Mouse (Mus musculus) cortical plate, adult 2 months (tissue): ENCODE results near the gene Tfap2a. TPM values are rescaled to one million over a fixed set of nuclear protein-coding genes. Genes with fewer than 3 reads are reported as not detected.

Experiments
- H3K27ac ChIP-seq: fragments of 200-500 bp; 2 replicates; pipeline ENCODE4 v1.5.1; 2012; ENCODE audit warnings: low read length, control low read depth, inconsistent platforms; ENCODE audit not compliant: insufficient read depth
- H3K4me1 ChIP-seq: fragments of 200-500 bp; 2 replicates; pipeline ENCODE4 v1.6.1; 2011; ENCODE audit warnings: low read length; ENCODE audit not compliant: control insufficient read depth, insufficient read depth
- H3K4me3 ChIP-seq: fragments of 200-500 bp; 2 replicates; pipeline ENCODE4 v1.5.1; 2011; ENCODE audit warnings: mild to moderate bottlenecking, low read length, control low read depth; ENCODE audit not compliant: insufficient read depth
- CTCF ChIP-seq: fragments of 200-500 bp; IDR thresholded peaks from 2 replicates; pipeline ENCODE4 v1.5.1; 2011; ENCODE audit warnings: mild to moderate bottlenecking, control low read depth, low read length; ENCODE audit not compliant: insufficient read depth; ENCODE audit errors: extremely low read depth
- POLR2A ChIP-seq: fragments of 200-500 bp; IDR thresholded peaks from 2 replicates; pipeline ENCODE4 v1.6.1; 2011; ENCODE audit warnings: mild to moderate bottlenecking, low read length, control low read depth; ENCODE audit not compliant: insufficient read depth; ENCODE audit errors: extremely low read depth
- polyA plus RNA-seq: library from polyadenylated mRNA; depleted of rRNA; stranded (reverse); fragments of >200 nt; gene quantifications from 2 replicates; pipeline ENCODE4 v1.2.3, GENCODE M21; 2012; rRNA removed

The Tfap2a gene
- polyA plus RNA-seq, 1 experiment, result 0.23 TPM

GRCm38 (mm10) chr13:40705821-40706425 lies 32.3 kb downstream of the Tfap2a start:
- Histone ChIP-seq H3K27ac (no peak overlapping the region), H3K4me1 (no peaks in the 10 kb centered on the region), H3K4me3 (no peak overlapping the region)
- no peak for TF ChIP-seq POLR2A

DNA sequence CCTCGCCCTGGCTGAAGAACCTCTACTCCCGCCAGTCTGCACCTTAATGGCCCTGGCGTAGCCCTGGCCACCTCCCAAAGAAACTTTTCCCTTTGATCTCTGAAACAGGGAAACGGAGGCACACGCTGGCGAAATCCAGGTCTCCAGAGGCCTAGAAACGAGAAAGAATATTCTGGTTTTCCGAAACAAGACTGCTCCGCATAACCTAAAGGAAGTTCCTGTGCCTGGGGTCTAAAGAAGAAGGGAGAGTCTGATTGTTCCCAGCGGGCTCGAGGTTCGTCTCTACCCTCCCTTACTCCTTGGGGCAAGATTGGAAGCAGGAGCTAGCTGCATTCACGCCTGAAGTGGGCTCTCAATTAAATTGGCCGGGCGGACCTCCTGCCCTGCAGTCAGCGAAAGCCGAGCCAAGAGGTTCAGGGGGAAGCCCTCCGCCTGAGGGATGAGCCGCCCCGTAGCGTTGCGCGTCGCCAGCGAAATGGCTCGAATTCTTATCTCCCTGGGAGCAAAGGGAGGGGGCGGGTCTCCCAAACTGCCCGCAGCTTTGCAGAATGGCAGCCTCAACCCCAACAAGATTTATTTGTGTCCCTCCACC lies 33.2 kb downstream of the Tfap2a start:
- Histone ChIP-seq H3K27ac (no peak overlapping the region), H3K4me3 (no peak overlapping the region), H3K4me1 (no peaks in the 10 kb centered on the region)
- no peak for TF ChIP-seq POLR2A
- TF ChIP-seq CTCF, result no peak

DNA sequence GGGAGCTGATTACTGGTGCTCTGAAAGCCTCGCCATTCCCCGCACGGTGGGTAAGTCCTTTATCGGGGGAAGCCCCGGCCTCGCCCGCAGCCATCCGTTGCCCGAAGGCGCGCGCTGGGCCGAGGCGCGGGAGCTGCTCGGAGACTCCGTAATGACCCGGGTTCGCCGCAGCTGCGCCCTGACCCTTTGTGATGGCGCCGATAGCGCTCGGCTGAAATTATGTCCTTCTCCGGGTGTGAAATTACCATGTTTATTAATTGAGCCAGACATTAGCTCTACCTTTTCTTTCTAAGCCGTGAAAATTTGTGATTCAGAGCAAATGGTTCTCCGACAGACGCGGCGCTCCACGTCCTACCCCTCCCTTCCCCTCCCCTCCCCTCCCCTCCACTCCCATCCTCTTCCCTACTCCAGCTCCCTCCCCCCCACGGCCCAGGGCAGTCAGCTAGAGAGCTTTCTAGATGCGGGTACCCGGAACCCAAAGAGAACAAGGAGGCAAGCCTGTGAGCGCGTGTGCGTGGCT lies 34.1 kb downstream of the Tfap2a start:
- H3K4me1 ChIP-seq, result no peaks in the 10 kb centered on the region
- TF ChIP-seq CTCF, result no peak
- no peak for TF ChIP-seq POLR2A
- H3K27ac ChIP-seq, result no peak overlapping the region
- no peak overlapping the region for H3K4me3 ChIP-seq

DNA sequence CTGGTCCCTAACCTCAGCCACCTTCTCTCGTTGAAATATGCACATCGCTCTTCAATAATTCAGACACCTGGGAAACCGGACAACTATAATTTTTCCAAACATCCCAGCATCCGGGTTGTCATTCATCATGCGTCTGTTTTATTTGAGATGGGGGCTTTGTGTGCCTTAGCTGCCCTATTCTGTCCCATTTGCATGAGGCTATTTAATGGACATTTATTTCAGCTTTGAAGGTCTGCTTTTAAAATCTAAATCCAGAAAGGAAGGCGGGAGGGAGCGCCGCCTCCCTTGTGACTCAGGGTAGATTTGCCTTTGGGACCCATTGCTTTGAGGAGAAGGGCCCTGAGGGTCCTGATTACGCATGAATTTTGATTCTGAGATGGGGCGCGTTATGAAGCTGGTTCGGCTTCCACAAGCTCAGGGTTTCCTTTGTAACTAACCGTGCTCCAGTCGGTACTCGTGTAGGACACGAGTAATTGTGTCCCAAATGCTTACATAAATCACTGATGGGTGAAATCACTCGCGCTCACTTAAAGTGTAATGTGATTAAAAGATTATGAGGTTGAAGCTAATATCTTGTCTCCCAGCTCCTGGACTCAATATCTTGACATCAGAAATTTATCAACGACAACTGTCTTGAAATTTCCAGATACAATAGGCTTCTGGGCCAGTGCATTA lies 34.9 kb downstream of the Tfap2a start:
- TF ChIP-seq POLR2A (no peak), CTCF (no peak)

DNA sequence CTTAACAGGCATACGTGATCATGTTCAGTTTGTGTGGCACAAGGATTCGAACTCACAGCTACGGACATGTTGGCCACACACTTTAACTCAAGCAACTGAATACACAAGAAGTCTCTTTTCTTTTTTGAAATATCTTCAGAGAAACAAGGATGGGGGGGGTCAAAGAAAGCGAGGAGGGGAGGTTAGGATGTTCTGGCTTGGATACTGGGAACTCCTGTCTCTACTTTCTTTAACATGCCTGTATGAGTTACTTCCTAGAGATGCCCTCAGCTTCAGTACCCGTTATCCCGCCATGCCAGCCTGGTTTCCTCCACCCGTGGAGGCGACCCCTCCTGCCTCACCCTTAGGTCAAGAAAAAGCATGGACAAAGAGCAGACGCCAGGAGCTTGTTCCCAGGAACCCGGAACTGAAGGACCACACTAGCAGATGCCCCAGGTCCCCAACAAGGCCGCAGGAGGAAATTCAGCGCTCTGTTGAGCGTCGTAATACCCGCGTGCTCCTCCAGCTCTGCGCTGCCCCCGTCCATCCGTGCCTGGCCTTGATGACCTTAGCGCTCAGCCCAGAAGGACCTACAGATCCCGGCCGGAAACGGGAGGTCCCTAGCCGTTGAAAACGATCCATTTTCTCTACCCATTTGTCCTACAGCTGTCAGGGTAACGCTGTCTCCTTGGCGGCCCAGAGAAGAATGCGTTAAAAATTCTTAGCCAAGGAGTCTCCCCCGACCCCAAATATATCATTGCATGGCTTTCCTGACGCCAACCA lies 35.6 kb downstream of the Tfap2a start:
- no peak for TF ChIP-seq CTCF
- no peak for TF ChIP-seq POLR2A
- Histone ChIP-seq H3K4me1 (no peaks in the 10 kb centered on the region), H3K27ac (no peak overlapping the region), H3K4me3 (no peak overlapping the region)

More for the DNA sequence above, 34.9 kb downstream of the Tfap2a start:
- Histone ChIP-seq H3K27ac (no peak overlapping the region), H3K4me1 (no peaks in the 10 kb centered on the region), H3K4me3 (no peak overlapping the region)

DNA sequence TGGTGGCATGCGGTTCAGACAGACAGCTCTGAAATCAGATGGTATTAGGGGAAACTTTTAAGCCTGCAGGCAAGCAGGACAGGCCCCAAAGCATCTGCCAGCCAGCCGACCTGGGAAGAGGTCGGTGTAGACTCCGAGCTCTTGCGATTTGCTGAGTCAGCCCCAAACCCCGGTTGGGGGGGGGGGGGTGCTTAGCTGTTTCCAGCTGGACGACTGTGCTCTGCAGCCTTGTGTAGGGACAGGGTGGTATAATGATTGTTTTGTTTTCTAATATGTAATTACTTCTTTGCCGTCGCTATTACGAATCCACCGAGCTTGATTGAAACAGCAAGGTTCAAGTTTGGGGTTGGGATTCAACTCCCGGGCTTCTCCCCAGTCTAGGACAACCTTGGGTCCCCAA lies 36.5 kb downstream of the Tfap2a start:
- Histone ChIP-seq H3K27ac (no peak overlapping the region), H3K4me3 (no peak overlapping the region), H3K4me1 (no peaks in the 10 kb centered on the region)
- no peak for TF ChIP-seq POLR2A
- no peak for TF ChIP-seq CTCF

DNA sequence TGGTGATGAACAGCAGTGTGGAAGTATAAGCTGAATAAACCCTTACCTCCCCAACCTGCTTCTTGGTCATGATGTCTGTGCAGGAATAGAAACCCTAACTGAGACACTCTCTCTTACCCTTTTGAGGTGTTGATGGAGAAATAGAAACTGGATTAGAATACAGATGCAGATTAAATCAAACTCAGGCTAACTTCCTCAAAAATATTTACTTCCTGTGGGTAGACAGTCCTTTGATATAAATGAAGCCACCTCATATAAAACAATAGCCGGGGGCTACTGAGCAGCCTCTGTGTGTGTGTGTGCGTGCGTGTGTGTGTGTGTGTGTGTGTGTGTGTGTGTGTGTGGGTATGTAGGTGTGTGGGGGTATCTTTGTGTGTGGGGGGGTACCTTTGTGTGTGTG lies 52.4 kb downstream of the Tfap2a start:
- no peak overlapping the region for H3K27ac ChIP-seq
- H3K4me3 ChIP-seq, result no peak overlapping the region
- TF ChIP-seq CTCF (no peak), POLR2A (no peak)
- no peaks in the 10 kb centered on the region for H3K4me1 ChIP-seq

GRCm38 (mm10) chr13:40676730-40677129 lies 61.4 kb downstream of the Tfap2a start:
- Histone ChIP-seq H3K4me1 (no peaks in the 10 kb centered on the region), H3K27ac (no peak overlapping the region), H3K4me3 (no peak overlapping the region)
- no peak for TF ChIP-seq CTCF
- no peak for TF ChIP-seq POLR2A

Other genes starting within 250 kb of the Tfap2a start
- 7.1 and 9.6 TPM in 2 replicates for gene Gcnt2, start 121.4 kb upstream of the Tfap2a start, polyA plus RNA-seq